Mouse (Mus musculus) lung, postnatal 10 days (tissue): ENCODE measurements at regions not wholly inside any gene's neighbourhood (a gene's known extent, or its start where the extent isn't known, plus 50 kb on each side); places are given as distances from the start of the nearest gene placed in this dataset.

ENCODE experiments used
- DNase-seq: peaks from one replicate; pipeline ENCODE4 v3.0.0; 2021

DNA sequence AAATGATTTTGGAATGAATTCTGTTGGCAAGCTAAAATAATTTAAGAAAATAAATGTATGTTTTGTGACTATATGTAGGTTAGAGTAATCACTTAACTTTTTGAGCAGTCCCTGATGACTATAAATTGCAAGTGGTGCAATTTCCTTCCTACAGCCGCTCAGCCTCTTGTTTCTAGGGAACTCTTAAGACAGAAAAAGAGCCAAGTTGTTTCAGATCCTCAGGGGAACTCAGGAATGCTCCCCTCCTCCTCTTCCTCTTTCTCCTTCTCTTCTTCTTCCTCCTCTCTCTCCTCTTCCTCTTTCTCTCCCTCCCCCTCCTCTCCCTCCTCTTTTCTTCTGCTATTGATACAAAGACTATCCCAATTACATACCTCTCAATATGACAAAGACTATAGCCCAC, 141.4 kb upstream of the Krr1 start:
- no peak for DNase-seq

DNA sequence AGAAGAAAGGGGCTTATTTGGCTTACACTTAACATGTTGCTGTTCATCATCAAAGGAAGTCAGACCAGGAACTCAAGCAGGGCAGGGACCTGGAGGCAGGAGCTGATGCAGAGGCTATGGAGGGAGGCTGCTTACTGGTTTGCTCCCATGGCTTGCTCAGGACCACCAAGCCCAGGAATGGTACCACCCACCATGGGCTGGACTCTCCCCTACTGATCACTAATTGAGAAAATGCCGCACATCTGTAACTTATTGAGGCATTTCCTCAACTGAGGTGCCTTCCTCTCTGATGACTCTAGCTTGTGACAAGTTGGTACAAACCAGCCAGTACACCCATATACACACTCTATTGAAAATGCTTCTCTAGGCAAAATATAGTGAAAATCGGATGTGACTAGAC, 138.9 kb upstream of the Krr1 start:
- no peak for DNase-seq

DNA sequence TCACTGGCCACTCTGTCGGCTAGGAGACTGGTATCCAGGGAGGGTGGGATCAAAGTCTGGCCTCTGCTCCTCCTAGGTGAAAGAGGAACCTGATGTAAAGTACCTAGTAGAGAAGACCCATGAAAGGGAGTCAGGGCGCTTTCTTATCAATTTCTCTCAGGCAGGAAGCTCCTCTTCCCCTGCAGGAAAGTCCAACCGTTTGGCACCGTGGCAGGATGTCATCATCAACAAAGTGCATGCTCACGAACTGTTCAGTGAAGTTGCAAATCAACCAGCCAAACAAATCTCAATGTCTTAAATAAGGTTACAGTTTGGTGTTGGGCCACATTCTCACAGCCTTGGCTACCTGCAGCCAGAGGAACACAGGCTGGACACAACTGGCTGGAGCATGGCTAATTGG, 138.2 kb upstream of the Krr1 start:
- peak; percentile 24 for DNase-seq

DNA sequence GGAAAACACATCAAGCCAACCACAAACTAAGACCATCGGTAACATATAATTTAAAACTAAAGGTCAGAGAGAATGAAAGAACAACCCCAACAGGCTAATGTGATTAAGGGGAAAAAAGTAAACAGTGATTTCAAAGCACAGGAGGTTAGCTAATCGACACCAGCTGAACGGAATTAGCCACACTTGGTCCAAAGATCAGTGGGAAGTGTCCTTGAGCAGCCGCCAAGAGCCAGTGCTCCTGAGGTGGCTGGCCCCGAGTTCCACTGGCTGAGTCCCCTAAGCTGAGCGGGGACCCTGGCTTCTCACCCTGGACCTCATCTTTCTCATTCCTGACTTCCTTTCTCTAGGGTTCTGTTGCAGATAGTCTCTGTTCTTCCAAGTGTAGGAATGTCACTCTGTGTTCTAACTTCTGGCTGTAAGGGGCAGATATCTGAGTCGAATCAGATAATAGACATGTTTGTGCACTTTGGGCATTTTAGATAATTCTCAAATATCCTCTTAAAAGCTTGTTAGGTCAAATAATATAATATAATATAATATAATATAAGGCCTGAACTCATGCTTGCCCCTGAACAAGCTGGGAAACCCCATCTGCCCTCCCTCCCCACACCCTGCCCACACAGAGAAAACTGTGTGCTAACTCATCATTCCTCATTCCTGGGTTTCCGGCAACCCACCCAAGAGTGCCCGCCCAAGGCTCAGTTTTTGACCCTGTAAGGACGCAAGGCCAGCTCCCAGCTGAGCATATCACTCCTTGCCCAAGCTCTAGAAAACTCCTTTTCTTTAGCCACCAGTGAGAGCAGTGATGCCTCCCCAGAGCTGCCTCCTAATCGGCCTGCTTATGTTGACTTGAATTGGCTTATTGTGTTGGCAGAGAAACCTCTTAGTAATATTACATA, 137.3 kb upstream of the Krr1 start:
- peak; percentile 55 for DNase-seq

DNA sequence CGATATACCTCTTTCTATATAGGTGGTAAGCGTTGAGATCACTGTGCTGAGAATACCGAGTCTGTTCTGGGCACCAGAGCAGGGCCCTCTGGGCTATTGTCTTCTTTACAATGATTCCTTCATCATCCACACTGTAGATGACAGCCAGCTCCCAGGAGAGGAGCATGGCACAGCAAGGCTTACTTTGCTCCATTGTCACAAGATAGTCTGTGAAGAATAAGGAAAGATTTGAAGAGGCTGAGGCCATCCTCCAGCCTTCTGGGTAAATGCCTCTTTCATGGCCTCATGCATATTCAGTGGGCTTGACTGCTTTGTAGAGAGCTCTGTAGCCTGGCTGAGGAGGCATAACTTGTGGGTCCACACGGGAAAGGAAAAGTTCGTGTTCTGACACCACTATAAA, 136.3 kb upstream of the Krr1 start:
- DNase-seq, result no peak

DNA sequence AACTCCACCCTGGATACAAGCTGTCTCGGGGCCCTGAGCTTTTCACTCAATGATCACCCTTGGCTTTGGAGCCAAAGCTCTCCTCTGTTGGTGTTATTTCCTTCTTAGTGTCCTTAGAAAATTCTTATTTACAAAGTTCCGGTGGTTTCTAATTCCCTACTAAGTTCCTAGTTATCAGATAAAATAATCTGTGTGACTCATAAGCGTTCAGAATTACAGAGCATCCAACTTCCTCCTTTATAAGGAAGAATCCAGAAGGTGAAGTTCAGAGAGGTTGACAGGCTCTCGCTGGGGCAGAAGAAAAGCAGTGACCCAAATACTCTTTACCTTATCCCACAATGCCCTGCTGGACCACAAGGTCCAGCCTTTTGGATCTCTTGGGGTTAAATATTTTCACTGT, 135.7 kb upstream of the Krr1 start:
- DNase-seq, result no peak

DNA sequence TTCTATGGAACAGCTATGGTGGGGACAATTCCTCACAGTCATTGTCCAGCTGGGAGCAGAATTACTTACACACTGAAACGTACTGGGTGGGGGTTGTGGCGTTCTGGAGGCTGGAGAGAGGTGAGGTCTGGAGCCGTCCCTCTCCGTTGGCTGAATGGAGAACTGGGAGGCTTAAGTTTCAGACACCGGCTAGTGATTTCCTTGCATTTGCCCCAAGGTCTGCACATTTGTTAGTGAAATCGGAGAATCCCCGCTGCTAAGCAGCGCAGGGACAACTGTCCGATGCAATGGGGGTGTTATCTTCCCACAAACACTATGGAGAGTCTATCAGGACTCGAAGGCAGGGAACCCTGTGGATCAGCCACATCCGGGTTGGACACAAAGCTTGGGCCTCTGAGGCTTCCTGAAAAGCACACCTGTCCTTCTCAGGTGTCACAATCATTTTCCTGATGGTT, 130.1 kb upstream of the Krr1 start:
- no peak for DNase-seq

DNA sequence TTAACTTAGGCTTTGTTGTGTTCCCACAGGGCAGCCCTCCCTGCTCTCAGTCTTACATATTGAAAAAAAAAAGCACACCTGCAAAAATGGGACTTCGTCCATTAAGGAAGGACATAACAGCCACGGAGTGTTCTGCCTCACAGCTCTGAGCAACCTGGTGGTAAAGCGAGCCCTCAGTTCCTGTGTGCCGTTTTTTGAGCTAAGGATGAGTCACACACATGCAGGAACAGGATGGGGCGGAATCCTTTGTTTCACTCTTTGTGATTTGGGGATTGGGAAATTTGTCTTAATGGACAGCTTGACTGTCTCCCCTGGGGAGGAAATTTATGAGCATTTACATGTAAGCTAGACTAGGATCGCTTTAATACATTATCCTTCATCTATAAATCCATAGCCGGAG, 129.6 kb upstream of the Krr1 start:
- no peak for DNase-seq

DNA sequence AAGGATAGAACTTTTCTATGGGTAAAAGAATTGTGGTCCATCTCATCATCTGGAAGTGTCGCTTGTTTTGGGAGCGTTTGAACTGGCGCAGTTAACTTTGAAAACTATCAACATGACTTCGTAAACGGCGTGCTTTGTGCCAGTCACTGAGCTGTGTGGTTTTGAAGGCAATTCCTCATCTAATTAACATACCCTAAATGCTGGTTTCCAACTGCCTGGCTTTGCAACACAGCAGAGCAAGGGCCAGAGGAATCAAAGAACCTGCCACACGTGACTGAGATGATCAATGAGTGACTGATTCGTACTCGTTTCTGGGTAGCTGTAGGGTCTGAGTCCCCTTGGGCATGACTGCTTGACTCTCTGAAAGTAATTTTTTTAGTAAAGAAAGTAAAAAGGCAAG, 129.2 kb upstream of the Krr1 start:
- no peak for DNase-seq

DNA sequence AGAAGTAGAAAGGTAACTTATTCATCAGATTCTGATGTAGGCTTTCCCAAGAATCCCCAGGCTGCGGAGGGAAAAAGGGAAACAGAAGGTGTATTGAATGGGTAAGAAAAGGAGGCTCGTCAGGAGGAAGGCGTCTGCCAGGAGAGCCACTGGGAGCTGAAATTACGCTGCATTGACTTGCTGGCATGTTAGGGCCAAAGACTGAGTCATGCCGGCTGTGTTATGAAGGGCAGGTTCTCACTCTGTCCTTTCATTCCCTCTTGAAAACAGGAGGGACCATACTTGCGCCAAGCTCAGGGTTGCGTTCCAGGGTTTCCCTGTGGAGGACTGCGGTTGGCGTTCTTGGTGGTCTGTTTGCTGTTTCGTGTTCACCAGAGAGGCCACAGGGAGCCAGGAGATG, 128.3 kb upstream of the Krr1 start:
- DNase-seq, result no peak

DNA sequence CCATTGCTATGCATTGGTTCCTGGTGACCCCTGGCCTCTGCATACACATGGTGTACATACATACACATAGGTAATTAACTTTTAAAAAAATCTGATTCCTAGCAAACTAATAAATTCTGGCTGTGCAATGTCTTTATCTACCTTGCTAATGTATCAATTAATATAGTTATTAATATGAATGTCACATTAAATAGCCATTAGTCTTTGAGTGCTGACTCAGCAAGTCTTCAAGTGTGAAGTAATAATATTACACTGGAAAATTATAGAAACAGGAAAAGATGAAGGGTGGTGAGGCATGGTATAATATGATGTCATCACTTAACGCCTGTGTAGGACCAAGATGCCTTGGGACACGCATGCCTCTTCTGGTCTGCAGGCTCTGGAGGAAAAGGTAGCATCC, 126.5 kb upstream of the Krr1 start:
- no peak for DNase-seq

DNA sequence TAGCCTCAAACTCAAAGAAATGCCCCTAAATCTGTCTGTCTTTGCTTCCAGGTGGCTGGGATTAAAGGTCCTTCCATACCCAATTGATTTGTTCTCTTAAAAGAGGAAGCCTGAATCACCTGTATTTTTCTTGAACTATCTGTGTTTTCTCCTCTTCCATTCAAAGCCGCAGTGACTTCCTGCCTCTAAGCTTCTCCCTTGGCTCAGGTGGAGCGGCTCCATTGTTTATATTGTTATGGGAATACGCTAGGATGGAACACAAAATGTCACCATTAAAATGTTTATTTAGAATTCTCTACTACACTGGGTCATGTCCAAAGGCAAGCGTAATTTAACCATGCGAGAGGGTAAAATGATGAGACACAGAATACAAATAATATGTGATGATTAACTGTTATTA, 118.2 kb upstream of the Krr1 start:
- DNase-seq, result no peak

DNA sequence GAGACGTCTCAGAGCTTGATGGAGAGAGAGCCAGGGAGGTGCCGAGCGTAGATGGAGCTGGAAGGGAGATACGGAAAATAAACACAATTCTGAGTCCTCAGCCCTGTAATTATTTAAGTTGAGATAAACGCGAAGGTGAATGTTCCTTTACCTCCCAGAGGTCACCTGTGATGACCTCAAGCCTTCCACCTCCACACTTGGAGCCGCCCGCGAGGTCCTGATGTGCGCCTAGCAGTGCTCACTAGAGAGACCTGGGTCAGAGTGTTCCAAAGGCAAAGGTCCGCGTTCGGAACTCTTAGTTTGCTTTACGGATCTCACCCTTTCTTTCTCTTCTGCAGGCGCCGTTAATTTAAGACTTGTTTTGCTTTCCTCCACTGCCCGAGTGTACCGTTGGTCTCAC, 117.0 kb upstream of the Krr1 start:
- DNase-seq, result no peak

DNA sequence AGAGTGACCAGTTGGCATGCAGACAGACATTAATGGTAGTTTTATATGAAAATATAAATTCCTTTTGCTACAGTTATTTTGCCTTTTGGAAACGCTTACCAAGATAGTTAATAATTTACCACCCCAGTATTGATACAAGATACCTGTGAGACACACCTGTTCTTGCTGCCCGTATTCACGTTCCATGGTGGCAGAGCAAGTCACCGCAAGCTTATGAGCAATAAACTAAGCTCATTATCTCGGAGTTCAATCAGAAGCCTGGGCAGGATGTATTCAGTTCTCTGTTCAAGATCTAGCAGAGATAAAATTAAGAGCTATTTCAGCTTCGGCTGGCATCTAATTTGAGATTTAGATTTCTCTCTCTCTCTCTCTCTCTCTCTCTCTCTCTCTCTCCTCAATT, 114.1 kb upstream of the Krr1 start:
- no peak for DNase-seq

DNA sequence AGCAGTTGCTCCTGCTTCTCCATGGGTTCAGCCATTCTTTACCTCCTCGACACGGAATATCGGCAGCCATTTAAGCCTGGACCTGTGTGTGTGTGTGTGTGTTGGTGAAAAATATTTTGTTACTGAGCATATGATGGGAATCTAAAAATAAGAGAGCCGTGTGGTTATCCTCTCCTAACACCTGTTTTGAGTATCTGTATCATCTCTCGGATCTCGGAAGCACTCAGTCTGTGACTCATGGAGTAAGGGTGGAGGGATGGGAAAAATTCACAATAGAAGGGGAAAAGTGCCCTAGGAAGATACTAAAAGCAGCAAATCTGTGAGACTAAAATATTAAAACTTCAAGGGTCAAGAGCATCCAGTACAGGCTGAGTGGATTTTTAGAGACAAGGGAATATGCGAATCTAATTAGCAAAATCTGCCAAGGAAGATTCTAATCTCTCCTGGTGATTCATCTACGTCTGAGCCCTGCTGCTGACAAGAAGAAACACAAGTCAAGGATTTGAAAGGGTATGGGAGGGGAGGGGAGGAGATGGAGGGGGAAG, 107.1 kb upstream of the Krr1 start:
- DNase-seq, result no peak

DNA sequence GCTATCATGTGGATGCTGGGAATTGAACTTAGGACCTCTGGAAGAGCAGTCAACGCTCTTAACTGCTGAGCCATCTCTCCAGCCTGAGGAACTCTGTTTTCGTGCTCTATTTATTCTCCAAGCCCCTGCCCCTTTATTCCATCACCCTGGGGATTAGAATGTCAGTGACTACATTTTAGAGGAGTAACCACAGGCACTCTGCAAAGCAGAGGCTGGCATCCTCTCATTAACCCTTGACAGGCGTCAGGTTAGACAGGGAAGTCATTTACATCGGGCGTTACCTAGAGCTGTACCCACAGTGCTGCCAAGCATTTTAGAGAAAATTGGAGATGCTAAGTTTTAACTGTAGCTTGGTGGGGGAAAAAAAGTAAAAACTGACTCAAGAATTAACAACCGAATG, 105.4 kb upstream of the Krr1 start:
- DNase-seq, result no peak

DNA sequence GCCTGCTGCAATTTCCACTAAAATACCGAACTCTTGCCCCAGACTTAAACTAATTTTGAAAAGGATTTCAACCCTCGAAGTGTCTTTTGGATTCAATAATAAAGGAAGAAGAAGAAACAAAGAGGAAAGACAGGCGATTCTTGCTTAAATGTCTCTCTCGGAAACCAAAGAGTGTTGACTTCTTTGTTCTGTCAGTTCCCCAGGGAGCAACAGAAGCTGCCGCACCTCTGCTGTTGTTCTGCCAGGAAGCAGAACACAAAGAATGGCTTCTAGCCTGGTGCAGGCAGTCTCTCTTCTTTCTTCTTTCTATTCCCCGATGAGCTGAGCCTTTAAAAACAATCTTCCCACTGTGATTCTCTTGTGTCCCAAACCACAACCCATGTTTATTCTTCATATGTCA, 104.9 kb upstream of the Krr1 start:
- no peak for DNase-seq

DNA sequence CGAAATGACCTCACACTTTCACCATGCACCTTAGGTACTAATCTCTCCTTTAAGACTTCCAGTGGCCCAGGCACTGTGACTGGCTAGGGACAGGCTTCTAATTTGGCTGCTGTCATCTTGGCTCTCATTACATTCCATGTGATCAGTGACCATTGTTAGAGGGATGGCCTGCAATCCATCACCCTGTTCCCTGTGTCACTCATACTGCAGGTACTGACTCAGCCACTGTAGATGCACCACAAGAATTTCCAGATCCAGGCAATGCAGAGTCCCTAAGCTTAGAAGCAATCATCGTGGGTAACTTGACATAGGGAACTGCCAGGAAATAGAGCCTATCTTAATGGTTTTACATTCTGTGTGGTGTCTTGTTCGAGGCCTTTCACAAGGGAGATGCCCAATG, 92.1 kb upstream of the Krr1 start:
- DNase-seq, result no peak

DNA sequence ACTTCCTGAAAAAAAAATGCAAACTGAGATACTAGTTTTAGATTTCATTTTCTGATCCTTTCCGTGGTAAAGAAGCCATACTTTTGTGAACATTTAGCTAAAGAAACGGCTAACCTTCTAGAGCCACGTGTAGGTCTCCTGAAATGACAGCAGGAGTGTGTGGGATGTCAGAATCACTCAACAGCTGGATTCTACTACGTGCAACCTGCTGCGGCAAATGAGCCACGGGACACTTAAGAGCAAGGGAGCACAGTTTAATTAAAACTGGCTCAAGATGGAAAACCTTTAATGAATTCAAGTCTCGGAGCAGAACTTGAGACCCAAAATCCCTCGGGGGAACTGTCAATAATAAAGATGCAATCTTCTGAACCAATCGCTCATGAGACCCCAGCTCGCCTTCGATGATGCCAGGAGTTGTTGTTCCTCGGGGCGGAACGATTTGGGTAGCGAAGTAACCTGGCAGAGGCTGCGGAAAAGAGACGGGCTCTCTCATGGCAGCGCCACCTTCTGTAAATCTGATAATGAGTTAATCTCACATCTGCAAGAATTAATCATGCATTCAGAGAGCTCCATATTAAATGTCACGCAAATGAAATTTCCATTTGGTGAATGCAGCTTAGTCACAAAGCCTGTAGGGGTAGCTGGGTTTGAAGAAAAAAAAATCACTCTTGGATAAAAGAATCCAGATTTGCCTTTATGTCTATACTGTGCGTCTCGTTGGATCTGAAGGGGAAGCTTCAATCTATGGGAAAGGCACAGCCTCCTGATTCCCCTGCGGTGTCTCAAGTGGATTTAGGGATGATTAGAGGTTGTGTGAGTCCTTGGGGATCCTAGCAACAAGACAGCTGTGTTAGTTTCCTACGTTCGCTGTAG, 90.9 kb upstream of the Krr1 start:
- no peak for DNase-seq

DNA sequence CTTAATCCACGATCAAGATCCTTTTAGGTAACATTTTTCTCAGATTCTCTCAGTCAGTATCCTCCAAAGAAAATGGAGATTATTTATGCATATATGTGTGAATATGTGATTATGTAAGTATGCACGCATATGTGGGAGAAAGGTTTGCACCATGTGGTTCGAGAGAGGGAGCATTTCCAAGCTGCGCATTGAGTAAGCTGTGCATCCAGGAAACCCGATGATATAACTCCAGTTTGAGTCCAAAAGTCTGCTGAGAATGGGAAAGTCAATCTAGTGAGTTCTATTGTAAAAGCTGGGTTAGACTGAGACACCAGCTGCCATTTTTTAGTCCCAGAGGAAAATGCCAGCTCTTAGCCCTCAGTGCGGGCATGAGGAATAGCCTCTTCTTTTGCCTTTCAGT, 89.9 kb upstream of the Krr1 start:
- DNase-seq, result no peak

DNA sequence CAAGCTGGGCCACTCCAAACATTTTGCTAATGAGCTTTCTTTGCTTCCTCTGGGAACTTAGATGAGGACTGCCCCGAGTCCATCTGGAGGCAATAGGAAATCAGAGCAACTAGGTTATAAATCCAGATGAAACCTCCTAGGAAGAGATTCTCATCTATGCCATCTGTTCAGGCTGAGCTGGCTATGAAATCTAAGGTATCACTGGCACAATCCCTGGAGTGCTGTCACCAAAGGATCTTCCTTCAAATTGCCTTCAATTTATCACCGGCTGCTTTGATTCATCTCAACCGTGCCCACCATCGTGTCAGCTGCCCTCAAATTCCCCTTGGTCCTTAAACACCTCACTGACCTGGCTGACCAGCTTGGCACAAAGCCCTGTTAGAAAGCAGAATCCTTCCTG, 87.8 kb upstream of the Krr1 start:
- no peak for DNase-seq

DNA sequence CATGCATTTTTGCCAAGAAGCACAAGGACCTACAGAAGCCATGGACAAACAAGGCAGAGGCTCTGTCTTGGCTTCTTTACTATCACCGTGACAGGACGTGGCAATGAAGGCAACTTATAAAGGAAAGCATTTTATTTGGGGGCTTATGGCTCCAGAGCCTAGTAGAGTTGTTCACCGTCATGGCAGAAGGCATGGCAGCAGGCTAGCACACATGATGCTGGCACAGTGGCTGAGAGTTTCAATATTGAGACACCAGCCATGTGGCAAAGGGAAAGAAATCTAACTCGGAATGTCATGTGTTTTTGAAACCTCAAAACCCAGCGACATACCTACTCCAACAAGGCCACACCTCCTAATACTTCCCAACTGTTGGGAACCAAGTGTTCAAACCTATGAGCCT, 83.4 kb upstream of the Krr1 start:
- DNase-seq, result no peak

DNA sequence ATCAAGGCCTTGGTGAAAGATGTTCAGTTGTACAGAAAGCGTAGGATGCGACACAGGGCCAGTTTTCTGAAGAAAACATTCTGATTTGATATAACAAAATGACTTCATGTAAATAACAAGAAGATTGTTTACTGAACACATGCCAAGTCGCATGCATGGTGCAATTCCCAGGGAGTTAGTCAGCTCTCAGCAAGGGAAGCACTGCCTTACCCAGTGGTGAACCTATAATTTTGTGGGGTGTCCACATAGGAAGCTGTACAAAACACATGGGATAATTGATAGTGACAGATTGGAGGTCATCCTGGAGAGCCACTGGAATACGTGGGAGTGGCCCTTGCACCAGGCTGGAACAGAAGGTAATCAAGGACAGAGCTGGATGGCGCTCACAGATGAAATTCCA, 79.0 kb upstream of the Krr1 start:
- DNase-seq, result peak; percentile 77

DNA sequence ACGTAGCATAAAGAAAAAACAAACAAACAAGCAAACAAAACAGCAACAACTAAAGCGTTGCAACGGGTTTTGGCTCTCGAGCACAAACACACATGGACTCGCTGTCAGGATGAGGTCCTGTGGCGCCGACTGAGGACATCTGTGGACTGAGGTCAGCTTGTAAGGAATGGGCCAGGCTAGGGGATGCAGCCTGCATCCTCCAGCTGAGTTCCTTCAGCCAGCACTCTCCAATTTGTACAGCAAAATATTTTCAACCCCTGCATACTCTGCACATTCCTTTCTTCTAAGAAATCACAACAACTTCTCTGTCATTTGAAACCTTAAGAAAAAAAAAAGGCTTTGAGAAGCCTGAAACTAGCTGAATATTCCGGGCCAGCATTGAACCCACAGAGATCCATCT, 78.5 kb upstream of the Krr1 start:
- peak; percentile 89 for DNase-seq
